Mouse (Mus musculus) liver, embryonic 13.5 days (tissue): ENCODE results near the gene Kif11. TPM values are rescaled to one million over a fixed set of nuclear protein-coding genes. Genes with fewer than 3 reads are reported as not detected.

Experiments used
- ATAC-seq: fragments of 200-750 bp; cut with Nextera tagmentation; 2 replicates; pipeline ENCODE4 v1.8.0; 2017; ENCODE audit warnings: low read depth, mild to moderate bottlenecking, moderate number of reproducible peaks, moderate library complexity
- DNase-seq: peaks from one replicate; pipeline ENCODE4 v3.0.0; 2022
- H3K27ac ChIP-seq: fragments of 300-500 bp; sonication (generic); 2 replicates; pipeline ENCODE4 v1.5.1; 2015; ENCODE audit warnings: moderate library complexity, mild to moderate bottlenecking, inconsistent platforms
- H3K27me3 ChIP-seq: fragments of 300-500 bp; sonication (generic); 2 replicates; pipeline ENCODE4 v1.6.1; 2015; ENCODE audit warnings: mild to moderate bottlenecking, inconsistent platforms
- H3K36me3 ChIP-seq: fragments of 300-500 bp; sonication (generic); 2 replicates; pipeline ENCODE4 v1.6.1; 2015; ENCODE audit warnings: mild to moderate bottlenecking, inconsistent platforms
- H3K4me1 ChIP-seq: fragments of 300-500 bp; sonication (generic); replicated peaks from 2 replicates; pipeline ENCODE4 v1.6.1; 2015; ENCODE audit warnings: inconsistent platforms
- H3K4me2 ChIP-seq: fragments of 300-500 bp; sonication (generic); 2 replicates; pipeline ENCODE4 v1.6.1; 2015; ENCODE audit warnings: inconsistent platforms, mild to moderate bottlenecking, moderate library complexity
- H3K4me3 ChIP-seq: fragments of 300-500 bp; sonication (generic); replicated peaks from 2 replicates; pipeline ENCODE4 v1.5.1; 2015; ENCODE audit warnings: mild to moderate bottlenecking, inconsistent platforms
- H3K9ac ChIP-seq: fragments of 300-500 bp; sonication (generic); 2 replicates; pipeline ENCODE4 v1.6.1; 2015; ENCODE audit warnings: mild to moderate bottlenecking, inconsistent platforms
- H3K9me3 ChIP-seq: fragments of 300-500 bp; sonication (generic); replicated peaks from 2 replicates; pipeline ENCODE4 v1.6.1; 2016; ENCODE audit warnings: inconsistent platforms
- WGBS: fragments of 180-500 bp; shearing (Covaris S2); methylation state at CpG from one replicate; pipeline ENCODE4 v1.1.7; 2015; ENCODE audit not compliant: insufficient replicate concordance; 5-methylcytosine and 5-hydroxymethylcytosine counted together
- polyA plus RNA-seq: library from polyadenylated mRNA; unstranded; fragments of >200 nt; fragmentation: Nextera tagmentation; extraction: Ambion mirVana; gene quantifications from 2 replicates; pipeline ENCODE4 v1.2.1, GENCODE M21; 2015

Gene Kif11
- polyA plus RNA-seq, 1 experiment from 2014 or later, result 50.8 TPM

DNA sequence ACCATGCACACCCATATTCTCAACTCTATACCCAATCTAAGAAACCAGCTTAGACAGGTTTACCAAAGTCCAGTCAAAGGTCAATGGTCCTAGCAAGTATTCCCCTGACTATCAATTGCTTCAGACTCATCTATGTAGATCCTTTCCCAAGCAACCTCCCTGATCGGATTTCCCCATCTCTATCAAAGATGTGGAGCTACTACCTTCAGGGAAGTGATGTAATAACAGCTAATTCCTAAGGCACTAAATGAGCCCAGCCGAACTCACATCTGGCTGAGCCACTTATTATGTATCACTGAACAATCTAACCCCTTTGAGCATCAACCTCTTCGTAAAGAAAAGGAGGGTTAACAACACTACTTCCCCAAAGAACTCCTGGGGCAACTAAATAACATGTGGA lies 23.4 kb upstream of the Kif11 start:
- H3K9ac ChIP-seq, result no peak overlapping the region
- DNase-seq, result no peak
- no peak overlapping the region for H3K27ac ChIP-seq
- WGBS, result 84% methylated on average over 3 of the region's 3 CpGs
- H3K4me1 ChIP-seq, result peaks cover 8% of the 10 kb centered on the region
- H3K4me3 ChIP-seq, result no peak overlapping the region
- H3K9me3 ChIP-seq, result peaks cover 7% of the 10 kb centered on the region; the same call in 1 of the 2 replicates
- H3K27me3 ChIP-seq, result no peaks in the 10 kb centered on the region
- no peak for ATAC-seq
- no peak overlapping the region for H3K4me2 ChIP-seq
- peaks cover 18% of the 10 kb centered on the region for H3K36me3 ChIP-seq

- H3K9ac ChIP-seq, result no peak overlapping the region
- H3K27me3 ChIP-seq, result no peaks in the 10 kb centered on the region
- H3K27ac ChIP-seq, result no peak overlapping the region
- peaks cover 18% of the 10 kb centered on the region for H3K36me3 ChIP-seq
- no peak for ATAC-seq
- WGBS, result 84% methylated on average over 6 of the region's 6 CpGs
- peaks cover 7% of the 10 kb centered on the region; the same call in 1 of the 2 replicates for H3K9me3 ChIP-seq
- no peak overlapping the region for H3K4me2 ChIP-seq
- H3K4me1 ChIP-seq, result peaks cover 8% of the 10 kb centered on the region
- H3K4me3 ChIP-seq, result no peak overlapping the region
- no peak for DNase-seq
Observed at GRCm38 (mm10) chr19:37353331-37353730, 22.9 kb upstream of the Kif11 start.

DNA sequence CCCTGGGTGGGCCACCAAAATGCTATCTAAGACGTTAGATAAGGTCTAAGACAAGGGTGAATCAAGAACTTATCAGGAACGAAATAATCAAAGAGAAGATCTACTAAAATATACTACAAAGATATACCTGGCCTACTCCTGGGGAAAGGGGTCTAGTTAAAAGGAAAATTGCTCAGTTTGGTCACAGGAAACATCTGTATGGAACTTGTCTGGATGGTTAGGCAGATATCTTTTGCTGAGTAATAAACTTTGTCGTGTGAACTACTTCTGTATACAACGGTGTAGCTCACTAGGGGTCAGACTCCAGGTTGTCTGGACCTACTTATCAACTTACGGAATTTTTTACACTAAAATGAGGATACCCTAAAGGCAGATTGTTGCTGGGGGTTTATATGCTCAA lies 16.2 kb upstream of the Kif11 start:
- DNase-seq (no peak), ATAC-seq (no peak)
- Histone ChIP-seq H3K27me3 (no peaks in the 10 kb centered on the region), H3K9me3 (no peaks in the 10 kb centered on the region), H3K9ac (no peak overlapping the region), H3K36me3 (no peaks in the 10 kb centered on the region), H3K4me2 (no peak overlapping the region), H3K4me1 (peaks cover 9% of the 10 kb centered on the region; the same call in 1 of the 2 replicates), H3K4me3 (no peak overlapping the region), H3K27ac (no peak overlapping the region)
- 19% methylated on average over 5 of the region's 5 CpGs for WGBS

GRCm38 (mm10) chr19:37362545-37362944 lies 13.7 kb upstream of the Kif11 start:
- 51% methylated on average over 5 of the region's 5 CpGs for WGBS
- ATAC-seq, result no peak

DNA sequence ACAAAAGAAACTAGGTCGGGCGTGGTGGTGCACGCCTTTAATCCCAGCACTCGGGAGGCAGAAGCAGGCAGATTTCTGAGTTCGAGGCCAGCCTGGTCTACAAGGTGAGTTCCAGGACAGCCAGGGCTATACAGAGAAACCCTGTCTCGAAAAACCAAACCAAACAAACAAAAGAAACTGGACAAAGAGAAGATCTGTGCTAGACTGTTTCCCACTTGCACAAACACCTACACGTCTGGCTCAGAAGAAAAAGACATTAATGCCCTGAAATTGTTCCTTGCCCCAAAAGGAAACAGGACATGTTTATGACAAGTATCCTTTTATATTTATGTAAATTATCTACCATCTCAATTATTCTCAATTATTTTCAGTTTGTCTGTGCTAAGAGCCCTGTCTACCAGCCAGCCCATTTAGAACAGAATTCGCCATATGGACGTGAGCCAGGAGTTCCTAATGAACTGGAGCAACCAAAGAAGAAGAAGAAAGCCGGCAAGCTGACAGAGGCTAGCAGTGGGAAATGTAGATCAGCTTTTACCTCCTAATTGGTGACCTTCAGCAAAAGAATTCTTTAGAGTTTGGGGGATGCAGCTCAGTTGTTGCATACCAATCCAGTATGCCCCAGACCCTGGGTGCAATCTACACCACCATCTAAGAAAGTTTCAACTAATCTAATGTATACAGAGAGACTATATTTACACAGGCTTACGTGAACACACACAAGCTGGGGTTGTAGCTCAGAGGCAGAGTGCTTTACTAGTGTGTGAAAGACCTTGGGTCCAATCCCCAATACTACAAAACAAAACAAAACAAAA lies 12.9 kb upstream of the Kif11 start:
- Histone ChIP-seq H3K36me3 (no peaks in the 10 kb centered on the region), H3K4me3 (no peak overlapping the region), H3K9me3 (no peaks in the 10 kb centered on the region), H3K27ac (no peak overlapping the region), H3K9ac (no peak overlapping the region), H3K4me2 (no peak overlapping the region), H3K4me1 (peaks cover 9% of the 10 kb centered on the region; the same call in 1 of the 2 replicates), H3K27me3 (no peaks in the 10 kb centered on the region)
- 62% methylated on average over 11 of the region's 11 CpGs for WGBS
- DNase-seq (no peak), ATAC-seq (no peak)

More at GRCm38 (mm10) chr19:37362545-37362944, 13.7 kb upstream of the Kif11 start:
- Histone ChIP-seq H3K9ac (no peak overlapping the region), H3K4me2 (no peak overlapping the region), H3K4me3 (no peak overlapping the region), H3K4me1 (peaks cover 9% of the 10 kb centered on the region; the same call in 1 of the 2 replicates), H3K36me3 (no peaks in the 10 kb centered on the region), H3K9me3 (no peaks in the 10 kb centered on the region), H3K27me3 (no peaks in the 10 kb centered on the region), H3K27ac (no peak overlapping the region)
- no peak for DNase-seq

DNA sequence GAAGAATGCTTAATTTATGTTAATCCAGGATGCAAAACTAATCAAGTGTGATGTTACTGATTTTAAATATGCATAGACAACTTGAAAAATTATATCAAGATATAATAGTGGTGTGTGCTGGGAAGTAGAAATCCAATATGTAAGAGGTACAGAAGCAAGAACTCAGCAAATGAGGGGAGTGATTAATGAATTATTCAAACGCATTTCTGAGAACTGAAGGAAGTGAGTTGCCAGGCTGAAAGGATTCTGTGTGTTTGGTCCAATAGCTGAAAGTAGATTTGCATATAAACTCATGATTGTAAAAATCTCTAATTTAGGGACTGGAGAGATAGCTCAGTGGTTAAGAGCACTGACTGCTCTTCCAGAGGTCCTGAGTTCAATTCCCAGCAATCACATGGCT lies 7.2 kb upstream of the Kif11 start:
- WGBS, result 76% methylated on average over 1 of the region's 1 CpGs
- DNase-seq (no peak), ATAC-seq (no peak)
- Histone ChIP-seq H3K36me3 (no peaks in the 10 kb centered on the region), H3K4me3 (no peak overlapping the region), H3K4me2 (no peak overlapping the region), H3K9ac (no peak overlapping the region), H3K4me1 (peaks cover 12% of the 10 kb centered on the region), H3K9me3 (no peaks in the 10 kb centered on the region), H3K27me3 (no peaks in the 10 kb centered on the region), H3K27ac (no peak overlapping the region)

- Histone ChIP-seq H3K4me1 (peaks cover 21% of the 10 kb centered on the region), H3K9me3 (no peaks in the 10 kb centered on the region), H3K9ac (no peak overlapping the region), H3K4me3 (no peak overlapping the region), H3K27ac (no peak overlapping the region), H3K36me3 (no peaks in the 10 kb centered on the region), H3K27me3 (no peaks in the 10 kb centered on the region), H3K4me2 (no peak overlapping the region)
- ATAC-seq, result no peak
- no peak for DNase-seq
- 69% methylated on average over 4 of the region's 4 CpGs for WGBS
Observed at GRCm38 (mm10) chr19:37369921-37370320, 6.3 kb upstream of the Kif11 start.

GRCm38 (mm10) chr19:37370356-37370755 lies 5.8 kb upstream of the Kif11 start:
- Histone ChIP-seq H3K27ac (no peak overlapping the region), H3K27me3 (no peaks in the 10 kb centered on the region), H3K4me3 (no peak overlapping the region), H3K9ac (no peak overlapping the region), H3K36me3 (no peaks in the 10 kb centered on the region), H3K9me3 (no peaks in the 10 kb centered on the region), H3K4me2 (no peak overlapping the region), H3K4me1 (peaks cover 25% of the 10 kb centered on the region)
- ATAC-seq (no peak), DNase-seq (no peak)
- WGBS, result 68% methylated on average over 5 of the region's 5 CpGs

GRCm38 (mm10) chr19:37374941-37375754 lies 1.1 kb upstream of the Kif11 start:
- Histone ChIP-seq H3K9ac (peak overlapping the region; percentile 98), H3K36me3 (peaks cover 15% of the 10 kb centered on the region), H3K27ac (peak overlapping the region; percentile 96), H3K4me1 (peaks cover 49% of the 10 kb centered on the region), H3K27me3 (no peaks in the 10 kb centered on the region), H3K4me3 (peak overlapping the region; percentile 93), H3K4me2 (peak overlapping the region; percentile 78), H3K9me3 (no peaks in the 10 kb centered on the region)
- DNase-seq (no peak), ATAC-seq (no peak)
- WGBS, result 15% methylated on average over 7 of the region's 7 CpGs

GRCm38 (mm10) chr19:37376841-37377240 lies 638 bp downstream of the Kif11 start:
- Histone ChIP-seq H3K36me3 (peaks cover 30% of the 10 kb centered on the region), H3K9me3 (no peaks in the 10 kb centered on the region), H3K4me2 (peak overlapping the region; percentile 85), H3K27me3 (no peaks in the 10 kb centered on the region), H3K4me1 (peaks cover 64% of the 10 kb centered on the region), H3K9ac (peak overlapping the region; percentile 98), H3K4me3 (peak overlapping the region; percentile 93), H3K27ac (peak overlapping the region; percentile 96)
- no peak for DNase-seq
- no peak for ATAC-seq
- under 1% methylated on average over 11 of the region's 11 CpGs for WGBS

GRCm38 (mm10) chr19:37377404-37377990 lies 1.3 kb downstream of the Kif11 start:
- 11% methylated on average over 8 of the region's 8 CpGs for WGBS
- H3K4me3 ChIP-seq, result peak overlapping the region; percentile 93
- peaks cover 67% of the 10 kb centered on the region for H3K4me1 ChIP-seq
- no peak for ATAC-seq
- H3K4me2 ChIP-seq, result peak overlapping the region; percentile 85
- H3K27ac ChIP-seq, result peak overlapping the region; percentile 39; the same call in 1 of the 2 replicates
- H3K36me3 ChIP-seq, result peaks cover 36% of the 10 kb centered on the region
- DNase-seq, result no peak
- H3K9ac ChIP-seq, result peak overlapping the region; percentile 98
- no peaks in the 10 kb centered on the region for H3K27me3 ChIP-seq
- H3K9me3 ChIP-seq, result no peaks in the 10 kb centered on the region
